Mouse (Mus musculus): ENCODE measurements around the gene Fam8a1. TPM values are rescaled to one million over a fixed set of nuclear protein-coding genes. Genes with fewer than 3 reads are reported as not detected.

Fam8a1 gene
- total and polyA plus RNA-seq, 3 experiments: 8.4 to 16.5 TPM; not detected in 1

DNA sequence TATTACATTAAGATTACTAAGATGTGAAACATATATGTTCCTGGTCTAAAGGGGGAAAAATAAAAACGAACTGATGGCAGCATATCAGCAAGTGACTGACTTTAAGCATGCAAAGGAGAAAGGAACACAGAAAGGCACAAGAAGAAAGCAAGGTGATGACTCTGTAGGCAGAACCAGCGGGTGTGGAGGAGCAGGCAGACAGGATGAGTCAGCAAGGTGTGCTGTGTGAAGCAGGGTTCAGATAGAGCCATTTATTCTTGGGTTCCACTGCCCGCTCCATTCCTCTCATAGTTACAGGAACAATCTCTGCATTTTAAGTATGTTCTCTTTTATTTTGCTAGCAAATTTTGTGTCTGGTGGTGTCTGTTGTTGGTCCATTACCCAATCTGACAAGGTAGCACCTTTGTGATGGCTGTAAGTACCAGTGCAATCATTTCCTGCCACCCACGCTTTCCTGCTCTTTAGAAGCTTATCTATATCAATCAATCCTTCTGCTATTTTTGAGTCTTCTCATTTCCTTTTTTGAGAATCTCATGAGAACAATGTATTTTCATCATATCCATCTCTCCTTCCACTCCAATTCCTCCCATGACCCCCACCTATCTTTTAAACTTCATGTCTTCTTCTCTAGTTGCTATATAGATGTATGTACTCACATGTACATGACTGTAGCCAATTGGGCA is 21.4 kb downstream of the Fam8a1 start:
- DNase-seq (ENCODE audit: low read depth, low spot score): peak; percentile 67

DNA sequence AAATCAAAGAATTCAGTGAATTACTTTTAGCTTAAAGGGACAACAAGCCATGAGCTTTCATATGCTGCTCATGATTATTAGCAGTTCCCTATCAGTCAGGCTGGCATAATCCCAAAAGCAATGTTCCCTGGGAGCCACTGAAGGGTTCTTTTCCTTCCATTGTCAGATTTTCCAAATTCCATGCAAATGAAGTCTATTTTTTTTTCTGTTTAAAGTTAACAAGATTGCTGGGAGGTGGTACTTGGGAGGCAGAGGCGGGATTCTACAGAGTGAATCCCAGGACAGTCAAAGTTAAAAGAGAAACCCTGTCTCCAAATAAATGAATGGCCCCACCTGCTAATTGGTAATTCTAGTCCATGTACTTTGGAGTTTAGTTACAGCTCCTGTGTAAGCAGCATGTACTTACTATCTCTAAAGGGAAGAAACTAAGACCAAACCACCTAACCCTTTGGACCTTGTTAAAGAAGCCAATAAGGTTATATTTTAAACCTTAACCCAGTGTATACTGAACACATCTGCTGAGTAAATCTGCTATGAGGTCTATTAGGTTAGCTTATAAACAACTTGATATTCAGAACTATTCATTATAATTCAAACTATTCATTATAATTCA is 26.1 kb downstream of the Fam8a1 start:
- Histone ChIP-seq H3K27me3 (ENCODE audit: control insufficient read depth in 1 of 2, insufficient read depth in 2 of 2, low read length in 2 of 2) (no peaks in the 10 kb centered on the region), H3K4me3 (ENCODE audit: control insufficient read depth in 1 of 2, insufficient read depth in 1 of 2, low read depth in 2 of 2, low read length in 2 of 2) (no peak overlapping the region), H3K4me1 (ENCODE audit: control insufficient read depth in 1 of 2, insufficient read depth in 2 of 2, low read length in 2 of 2) (peaks cover 5 to 25% of the 10 kb centered on the region in 2 experiments), H3K9me3 (replicated peaks; ENCODE audit: insufficient read depth, low read length) (no peaks in the 10 kb centered on the region), H3K79me2 (ENCODE audit: control insufficient read depth, insufficient read depth, low read length, poor library complexity) (peaks cover 21% of the 10 kb centered on the region), H3K36me3 (ENCODE audit: control insufficient read depth in 1 of 2, insufficient read depth in 2 of 2, low read length in 2 of 2) (peaks cover 63 to 69% of the 10 kb centered on the region in 2 experiments), H3K9ac (ENCODE audit: control insufficient read depth, low read depth, low read length, poor library complexity, severe bottlenecking) (no peak overlapping the region), H3K27ac (ENCODE audit: control insufficient read depth, low read depth, low read length) (no peak overlapping the region)
- no peak for DNase-seq (ENCODE audit: low read depth, low spot score)
- TF ChIP-seq RAD21 (IDR thresholded peaks at IDR 0.05; ENCODE audit: low read depth, low read length) (no peak), SIN3A (IDR thresholded peaks at IDR 0.05; ENCODE audit: low read length) (no peak), POLR2AphosphoS2 (IDR thresholded peaks at IDR 0.05; ENCODE audit: low read length) (0 out of 2 replicates have a peak, but pooled peaks have one; percentile 38)

More for the DNA sequence above, 21.4 kb downstream of the Fam8a1 start:
- Histone ChIP-seq H3K36me3 (ENCODE audit: control insufficient read depth in 1 of 2, insufficient read depth in 2 of 2, low read length in 2 of 2) (peaks cover 43 to 72% of the 10 kb centered on the region in 2 experiments), H3K27ac (ENCODE audit: control insufficient read depth, low read depth, low read length) (peak overlapping the region; percentile 2; the same call in 1 of the 2 replicates), H3K9ac (ENCODE audit: control insufficient read depth, low read depth, low read length, poor library complexity, severe bottlenecking) (no peak overlapping the region), H3K27me3 (ENCODE audit: control insufficient read depth in 1 of 2, insufficient read depth in 2 of 2, low read length in 2 of 2) (no peaks in the 10 kb centered on the region), H3K4me3 (ENCODE audit: control insufficient read depth in 1 of 2, insufficient read depth in 1 of 2, low read depth in 2 of 2, low read length in 2 of 2) (no peak overlapping the region), H3K9me3 (replicated peaks; ENCODE audit: insufficient read depth, low read length) (no peaks in the 10 kb centered on the region), H3K4me1 (ENCODE audit: control insufficient read depth in 1 of 2, insufficient read depth in 2 of 2, low read length in 2 of 2) (peaks cover 4 to 21% of the 10 kb centered on the region in 2 experiments), H3K79me2 (ENCODE audit: control insufficient read depth, insufficient read depth, low read length, poor library complexity) (peaks cover 39% of the 10 kb centered on the region)
- TF ChIP-seq TCF12 (IDR thresholded peaks at IDR 0.05; ENCODE audit: low read depth, low read length): peak; percentile 69; the same call in 1 of the 2 replicates
- TF ChIP-seq UBTF (IDR thresholded peaks at IDR 0.05; ENCODE audit: borderline replicate concordance, insufficient read depth, low read depth, low read length): no peak
- no peak for TF ChIP-seq CHD1 (IDR thresholded peaks at IDR 0.05; ENCODE audit: low read depth, low read length)
- peak; percentile 50; the same call in 1 of the 2 replicates for TF ChIP-seq TAL1 (IDR thresholded peaks at IDR 0.05; ENCODE audit: low read length)
- TF ChIP-seq SIN3A (IDR thresholded peaks at IDR 0.05; ENCODE audit: low read length): 0 out of 2 replicates have a peak, but pooled peaks have one; percentile 28
- TF ChIP-seq MYB (IDR thresholded peaks at IDR 0.05; ENCODE audit: low read depth, low read length): no peak
- peak; percentile 85 for TF ChIP-seq GATA1 (IDR thresholded peaks at IDR 0.05; ENCODE audit: low read depth, low read length)
- peak; percentile 71 for TF ChIP-seq ETS1 (IDR thresholded peaks at IDR 0.05; ENCODE audit: low read depth, low read length)
- TF ChIP-seq POLR2AphosphoS5 (IDR thresholded peaks at IDR 0.05; ENCODE audit: borderline replicate concordance, low read depth, low read length): no peak
- TF ChIP-seq POLR2A (IDR thresholded peaks at IDR 0.05; ENCODE audit: control insufficient read depth in 1 of 2, insufficient read depth in 1 of 2, low read depth in 1 of 2, low read length in 2 of 2, poor library complexity in 1 of 2): no peak
- TF ChIP-seq RCOR1 (IDR thresholded peaks at IDR 0.05; ENCODE audit: low read depth, low read length): peak; percentile 74; the same call in 1 of the 2 replicates
- peak; percentile 80 to 87 for TF ChIP-seq EP300 (IDR thresholded peaks at IDR 0.05; ENCODE audit: low read depth in 1 of 2, low read length in 2 of 2)
- TF ChIP-seq MAFK (IDR thresholded peaks at IDR 0.05; ENCODE audit: borderline replicate concordance, low read depth, low read length): 0 out of 2 replicates have a peak, but pooled peaks have one; percentile 14
- no peak for TF ChIP-seq SMC3 (IDR thresholded peaks at IDR 0.05; ENCODE audit: low read depth, low read length)
- TF ChIP-seq MEF2A (IDR thresholded peaks at IDR 0.05; ENCODE audit: extremely low read depth, insufficient replicate concordance, low read depth, low read length, poor library complexity, severe bottlenecking): peak; percentile 95
- no peak for TF ChIP-seq CHD2 (IDR thresholded peaks at IDR 0.05; ENCODE audit: low read length)
- no peak for TF ChIP-seq MAZ (IDR thresholded peaks at IDR 0.05; ENCODE audit: low read depth, low read length)
- TF ChIP-seq CTCF (IDR thresholded peaks at IDR 0.05 in 2 of 3, conservative IDR thresholded peaks at IDR 0.05 in 1 of 3; ENCODE audit: control insufficient read depth in 1 of 3, insufficient read depth in 1 of 3, low read depth in 2 of 3, low read length in 3 of 3, poor library complexity in 1 of 3, severe bottlenecking in 1 of 3): no peak
- TF ChIP-seq BHLHE40 (IDR thresholded peaks at IDR 0.05; ENCODE audit: borderline replicate concordance, low read depth, low read length): no peak
- TF ChIP-seq MYC (IDR thresholded peaks at IDR 0.05; ENCODE audit: low read depth, low read length): 0 out of 2 replicates have a peak, but pooled peaks have one; percentile 26

Data from MEL (cell line).